Mouse (Mus musculus) limb, embryonic 14.5 days (tissue): ENCODE measurements around the gene Lhcgr. TPM values are rescaled to one million over a fixed set of nuclear protein-coding genes. Genes with fewer than 3 reads are reported as not detected.

Experiments used
- ATAC-seq: fragments of 200-750 bp; cut with Nextera tagmentation; 2 replicates; pipeline ENCODE4 v1.8.0; 2017; ENCODE audit warnings: low read depth, moderate number of reproducible peaks, moderate TSS enrichment; ENCODE audit not compliant: low FRiP score
- DNase-seq: peaks from one replicate; pipeline ENCODE4 v3.0.0-alpha.2; 2015; ENCODE audit warnings: low spot score
- H3K27ac ChIP-seq: fragments of 300-500 bp; sonication (generic); replicated peaks from 2 replicates; pipeline ENCODE4 v1.5.1; 2014; ENCODE audit warnings: low read depth, mild to moderate bottlenecking, low read length, moderate library complexity, mixed read lengths
- H3K27me3 ChIP-seq: fragments of 300-500 bp; sonication (generic); 2 replicates; pipeline ENCODE4 v1.6.1; 2014; ENCODE audit warnings: low read length, mixed read lengths; ENCODE audit not compliant: control insufficient read depth, insufficient read depth
- H3K36me3 ChIP-seq: fragments of 300-500 bp; sonication (generic); 2 replicates; pipeline ENCODE4 v1.6.1; 2014; ENCODE audit warnings: mild to moderate bottlenecking, low read length, moderate library complexity, mixed read lengths; ENCODE audit not compliant: control insufficient read depth, insufficient read depth
- H3K4me1 ChIP-seq: fragments of 300-500 bp; sonication (generic); 2 replicates; pipeline ENCODE4 v1.6.1; 2014; ENCODE audit warnings: antibody characterized with exemption, low read length, mixed read lengths; ENCODE audit not compliant: control insufficient read depth, insufficient read depth
- H3K4me2 ChIP-seq: fragments of 300-500 bp; sonication (generic); replicated peaks from 2 replicates; pipeline ENCODE4 v1.6.1; 2014; ENCODE audit warnings: low read depth, mild to moderate bottlenecking, low read length, moderate library complexity; ENCODE audit not compliant: severe bottlenecking
- H3K4me3 ChIP-seq: fragments of 300-500 bp; sonication (generic); replicated peaks from 2 replicates; pipeline ENCODE4 v1.5.1; 2014; ENCODE audit warnings: low read length
- H3K9ac ChIP-seq: fragments of 300-500 bp; sonication (generic); 2 replicates; pipeline ENCODE4 v1.6.1; 2014; ENCODE audit warnings: mild to moderate bottlenecking, low read depth, low read length, moderate library complexity; ENCODE audit not compliant: severe bottlenecking
- H3K9me3 ChIP-seq: fragments of 300-500 bp; sonication (generic); 2 replicates; pipeline ENCODE4 v1.6.1; 2016; ENCODE audit warnings: low read length; ENCODE audit not compliant: control insufficient read depth
- POLR2A ChIP-seq: fragments of 200-500 bp; IDR thresholded peaks from 2 replicates; pipeline ENCODE4 v1.8.0; 2012; ENCODE audit warnings: inconsistent platforms, mild to moderate bottlenecking, moderate library complexity, borderline replicate concordance; ENCODE audit not compliant: insufficient read depth, insufficient read length; ENCODE audit errors: extremely low read depth
- WGBS: fragments of 180-500 bp; shearing (Covaris S2); extraction: QIAGEN DNeasy Blood & Tissue Kit; methylation state at CpG from one replicate; pipeline ENCODE4 v1.1.7; 2014; 5-methylcytosine and 5-hydroxymethylcytosine counted together
- polyA plus RNA-seq, 2 experiments: library from polyadenylated mRNA; depleted of rRNA in 1 of 2; stranded (reverse) in 1 of 2; unstranded in 1 of 2; fragments of >200 nt; fragmentation: Nextera tagmentation in 1 of 2; extraction: Ambion mirVana in 1 of 2; gene quantifications; 2 replicates each; pipeline versions ENCODE4 v1.2.1 to v1.2.3; 2012 to 2014

Lhcgr gene
- polyA plus RNA-seq, 2 experiments: 0.19 to 0.49 TPM

GRCm38 (mm10) chr17:88790680-88791079, 1.1 kb downstream of the Lhcgr start:
- no peaks in the 10 kb centered on the region for H3K9me3 ChIP-seq
- no peak overlapping the region for H3K4me2 ChIP-seq
- no peak overlapping the region for H3K9ac ChIP-seq
- 67% methylated on average over 2 of the region's 2 CpGs for WGBS
- H3K27me3 ChIP-seq: peaks cover 4% of the 10 kb centered on the region; the same call in 1 of the 2 replicates
- H3K4me3 ChIP-seq: no peak overlapping the region
- no peak overlapping the region for H3K27ac ChIP-seq
- H3K4me1 ChIP-seq: no peaks in the 10 kb centered on the region
- no peak for TF ChIP-seq POLR2A
- no peaks in the 10 kb centered on the region for H3K36me3 ChIP-seq
- ATAC-seq (no peak), DNase-seq (no peak)

- Histone ChIP-seq H3K4me3 (no peak overlapping the region), H3K4me2 (no peak overlapping the region), H3K27ac (no peak overlapping the region), H3K36me3 (no peaks in the 10 kb centered on the region), H3K9me3 (no peaks in the 10 kb centered on the region), H3K27me3 (peaks cover 4% of the 10 kb centered on the region; the same call in 1 of the 2 replicates), H3K9ac (no peak overlapping the region), H3K4me1 (no peaks in the 10 kb centered on the region)
- 79% methylated on average over 2 of the region's 2 CpGs for WGBS
- ATAC-seq (no peak), DNase-seq (no peak)
- TF ChIP-seq POLR2A: no peak
Observed at GRCm38 (mm10) chr17:88788392-88788791, 3.4 kb downstream of the Lhcgr start.

- no peak overlapping the region for H3K4me3 ChIP-seq
- no peaks in the 10 kb centered on the region for H3K36me3 ChIP-seq
- H3K27ac ChIP-seq: no peak overlapping the region
- H3K9me3 ChIP-seq: no peaks in the 10 kb centered on the region
- H3K27me3 ChIP-seq: no peaks in the 10 kb centered on the region
- no peaks in the 10 kb centered on the region for H3K4me1 ChIP-seq
- no peak for TF ChIP-seq POLR2A
- DNase-seq (no peak), ATAC-seq (no peak)
- H3K4me2 ChIP-seq: no peak overlapping the region
- H3K9ac ChIP-seq: no peak overlapping the region
- WGBS: 71% methylated on average over 6 of the region's 6 CpGs
Observed at GRCm38 (mm10) chr17:88786881-88787280, 4.9 kb downstream of the Lhcgr start.

GRCm38 (mm10) chr17:88786385-88786784, 5.4 kb downstream of the Lhcgr start:
- Histone ChIP-seq H3K9me3 (no peaks in the 10 kb centered on the region), H3K4me2 (no peak overlapping the region), H3K36me3 (no peaks in the 10 kb centered on the region), H3K4me1 (no peaks in the 10 kb centered on the region), H3K4me3 (no peak overlapping the region), H3K27ac (no peak overlapping the region), H3K9ac (no peak overlapping the region), H3K27me3 (no peaks in the 10 kb centered on the region)
- no peak for TF ChIP-seq POLR2A
- WGBS: 67% methylated on average over 4 of the region's 4 CpGs
- no peak for DNase-seq
- ATAC-seq: no peak

GRCm38 (mm10) chr17:88779148-88779547, 12.6 kb downstream of the Lhcgr start:
- no peak overlapping the region for H3K9ac ChIP-seq
- no peak for TF ChIP-seq POLR2A
- H3K4me3 ChIP-seq: no peak overlapping the region
- H3K27ac ChIP-seq: no peak overlapping the region
- peaks cover 4% of the 10 kb centered on the region; the same call in 1 of the 2 replicates for H3K4me1 ChIP-seq
- H3K9me3 ChIP-seq: no peaks in the 10 kb centered on the region
- H3K4me2 ChIP-seq: no peak overlapping the region
- DNase-seq (no peak), ATAC-seq (no peak)
- H3K27me3 ChIP-seq: no peaks in the 10 kb centered on the region
- 29% methylated on average over 3 of the region's 3 CpGs for WGBS
- H3K36me3 ChIP-seq: no peaks in the 10 kb centered on the region

GRCm38 (mm10) chr17:88774103-88774526, 17.7 kb downstream of the Lhcgr start:
- Histone ChIP-seq H3K9me3 (no peaks in the 10 kb centered on the region), H3K4me1 (peaks cover 14% of the 10 kb centered on the region), H3K4me3 (no peak overlapping the region), H3K4me2 (0 out of 2 replicates have a peak overlapping the region, but pooled peaks have one; percentile 9), H3K9ac (no peak overlapping the region), H3K27me3 (no peaks in the 10 kb centered on the region), H3K27ac (no peak overlapping the region), H3K36me3 (no peaks in the 10 kb centered on the region)
- ATAC-seq (peak; percentile 69), DNase-seq (peak; percentile 53)
- WGBS: 4% methylated on average over 9 of the region's 9 CpGs
- TF ChIP-seq POLR2A: no peak
